Mouse (Mus musculus) E14TG2a.4 (cell line): ENCODE measurements around the gene Homer3.

Source experiments
- H3K27me3 ChIP-seq: 2 replicates; pipeline ENCODE4 v1.6.1; 2014; ENCODE audit warnings: low read length, control low read depth; ENCODE audit not compliant: insufficient read depth
- H3K36me3 ChIP-seq: 2 replicates; pipeline ENCODE4 v1.6.1; 2014; ENCODE audit warnings: low read length, control low read depth; ENCODE audit not compliant: insufficient read depth
- H3K4me1 ChIP-seq: replicated peaks from 2 replicates; pipeline ENCODE4 v1.6.1; 2014; ENCODE audit warnings: low read depth, low read length, control low read depth
- H3K4me3 ChIP-seq: replicated peaks from 2 replicates; pipeline ENCODE4 v1.5.1; 2014; ENCODE audit warnings: mild to moderate bottlenecking, low read length
- H3K9me3 ChIP-seq: 2 replicates; pipeline ENCODE4 v1.6.1; 2014; ENCODE audit warnings: low read length, control low read depth
- CTCF ChIP-seq: conservative IDR thresholded peaks from 2 replicates; pipeline ENCODE4 v1.5.1; 2014; ENCODE audit warnings: low read length
- NANOG ChIP-seq: IDR thresholded peaks from 2 replicates; pipeline ENCODE4 v1.6.1; 2014; ENCODE audit warnings: borderline replicate concordance, low read length, mixed read lengths
- POU5F1 ChIP-seq: IDR thresholded peaks from 2 replicates; pipeline ENCODE4 v1.6.1; 2014; ENCODE audit warnings: low read length, borderline replicate concordance

Gene Homer3

GRCm38 (mm10) chr8:70282603-70283135, at the start of gene Homer3:
Homer3 (plus strand) TSS chr8:70282827.
- TF ChIP-seq CTCF (0 out of 2 replicates have a peak, but pooled peaks have one; percentile 13), NANOG (no peak)
- H3K4me1 ChIP-seq = peaks cover 73% of the 10 kb centered on the region
- H3K27me3 ChIP-seq = no peaks in the 10 kb centered on the region
- H3K9me3 ChIP-seq = no peaks in the 10 kb centered on the region
- H3K36me3 ChIP-seq = peaks cover 34% of the 10 kb centered on the region
- peak within 1 kb of the TSS; percentile 94 for H3K4me3 ChIP-seq

- H3K27me3 ChIP-seq = no peaks in the 10 kb centered on the region
- TF ChIP-seq CTCF (no peak), NANOG (no peak), POU5F1 (no peak)
- peaks cover 59% of the 10 kb centered on the region for H3K4me1 ChIP-seq
- H3K4me3 ChIP-seq = peak overlapping the region; percentile 94
- no peaks in the 10 kb centered on the region for H3K9me3 ChIP-seq
- peaks cover 60% of the 10 kb centered on the region for H3K36me3 ChIP-seq
Measured at GRCm38 (mm10) chr8:70233606-70234005, 49.0 kb upstream of the Homer3 start.

GRCm38 (mm10) chr8:70234080-70234780, 48.4 kb upstream of the Homer3 start, which contains the start of the genes Sugp2 and Armc6:
Sugp2 (plus strand) TSS chr8:70234226.
Armc6 (minus strand) TSS chr8:70234466.
- H3K27me3 ChIP-seq = no peaks in the 10 kb centered on the region
- peaks cover 53% of the 10 kb centered on the region for H3K4me1 ChIP-seq
- no peaks in the 10 kb centered on the region for H3K9me3 ChIP-seq
- H3K36me3 ChIP-seq = peaks cover 61% of the 10 kb centered on the region
- TF ChIP-seq NANOG (no peak), POU5F1 (no peak), CTCF (no peak)
- peak within 1 kb of the TSS; percentile 94 for H3K4me3 ChIP-seq

GRCm38 (mm10) chr8:70234781-70235128, 47.9 kb upstream of the Homer3 start:
- Histone ChIP-seq H3K36me3 (peaks cover 61% of the 10 kb centered on the region), H3K4me1 (peaks cover 48% of the 10 kb centered on the region), H3K27me3 (no peaks in the 10 kb centered on the region), H3K4me3 (peak overlapping the region; percentile 94), H3K9me3 (no peaks in the 10 kb centered on the region)
- TF ChIP-seq NANOG (no peak), POU5F1 (no peak), CTCF (no peak)

GRCm38 (mm10) chr8:70237842-70238241, 44.8 kb upstream of the Homer3 start:
- H3K4me3 ChIP-seq = no peak overlapping the region
- no peaks in the 10 kb centered on the region for H3K9me3 ChIP-seq
- no peak for TF ChIP-seq POU5F1
- no peaks in the 10 kb centered on the region for H3K27me3 ChIP-seq
- H3K4me1 ChIP-seq = peaks cover 40% of the 10 kb centered on the region
- H3K36me3 ChIP-seq = peaks cover 74% of the 10 kb centered on the region

- no peak for TF ChIP-seq CTCF
Measured at GRCm38 (mm10) chr8:70240642-70241041, 42.0 kb upstream of the Homer3 start.

GRCm38 (mm10) chr8:70246622-70247021, 36.0 kb upstream of the Homer3 start:
- Histone ChIP-seq H3K4me3 (no peak overlapping the region), H3K27me3 (no peaks in the 10 kb centered on the region), H3K9me3 (no peaks in the 10 kb centered on the region), H3K4me1 (peaks cover 17% of the 10 kb centered on the region), H3K36me3 (peaks cover 98% of the 10 kb centered on the region)
- TF ChIP-seq POU5F1 (no peak), NANOG (no peak), CTCF (no peak)

More at GRCm38 (mm10) chr8:70240642-70241041, 42.0 kb upstream of the Homer3 start:
- Histone ChIP-seq H3K4me1 (peaks cover 30% of the 10 kb centered on the region), H3K27me3 (no peaks in the 10 kb centered on the region), H3K4me3 (no peak overlapping the region), H3K9me3 (no peaks in the 10 kb centered on the region), H3K36me3 (peaks cover 98% of the 10 kb centered on the region)

- Histone ChIP-seq H3K4me1 (peaks cover 21% of the 10 kb centered on the region), H3K4me3 (no peak overlapping the region), H3K27me3 (no peaks in the 10 kb centered on the region), H3K36me3 (peaks cover 98% of the 10 kb centered on the region), H3K9me3 (no peaks in the 10 kb centered on the region)
- TF ChIP-seq POU5F1 (no peak), NANOG (no peak), CTCF (no peak)
Measured at GRCm38 (mm10) chr8:70247841-70248240, 34.8 kb upstream of the Homer3 start.

- Histone ChIP-seq H3K36me3 (peaks cover 100% of the 10 kb centered on the region), H3K4me1 (peaks cover 48% of the 10 kb centered on the region), H3K9me3 (no peaks in the 10 kb centered on the region), H3K4me3 (no peak overlapping the region), H3K27me3 (no peaks in the 10 kb centered on the region)
- TF ChIP-seq CTCF = no peak
- no peak for TF ChIP-seq NANOG
- no peak for TF ChIP-seq POU5F1
Measured at GRCm38 (mm10) chr8:70254628-70255027, 28.0 kb upstream of the Homer3 start.
